Mouse (Mus musculus) lung, adult 2 months (tissue): ENCODE results near the gene Chrna4.

Experiments
- CTCF ChIP-seq: fragments of 200-500 bp; IDR thresholded peaks from 2 replicates; pipeline ENCODE4 v1.5.1; 2011; ENCODE audit warnings: mild to moderate bottlenecking, low read length, control low read depth; ENCODE audit not compliant: insufficient read depth
- POLR2A ChIP-seq: fragments of 200-500 bp; IDR thresholded peaks from 2 replicates; pipeline ENCODE4 v1.6.1; 2011; ENCODE audit warnings: low read depth, mild to moderate bottlenecking, control low read depth, low read length, borderline replicate concordance; ENCODE audit errors: extremely low read depth

DNA sequence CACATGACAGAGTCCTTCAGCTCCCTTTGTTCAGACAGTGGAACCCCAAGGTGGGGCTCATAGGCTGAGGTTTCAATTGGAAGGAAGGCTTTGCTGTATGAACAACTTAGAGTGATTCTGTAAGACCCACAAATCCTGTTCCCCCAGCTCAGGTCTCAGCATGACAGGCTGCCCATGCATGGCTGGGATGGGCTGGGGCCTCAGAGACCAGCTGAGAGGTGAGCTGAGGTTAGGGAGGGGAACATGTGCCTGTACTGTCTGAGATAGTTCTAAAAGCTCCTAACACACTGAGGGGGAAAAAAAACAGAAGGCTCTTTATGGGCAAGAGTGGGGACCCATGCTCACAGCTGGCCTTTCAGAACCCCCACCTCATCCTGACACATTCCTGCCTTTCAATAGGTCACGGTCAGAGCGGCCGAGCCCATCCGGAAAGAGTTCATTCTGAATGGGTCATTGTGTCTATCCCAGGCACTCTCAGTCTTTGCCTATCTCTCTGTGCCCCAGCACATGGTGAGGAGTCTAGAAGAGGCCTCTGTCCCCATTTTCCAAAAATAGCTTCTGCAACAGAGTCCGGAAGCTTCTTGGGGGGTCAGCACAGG is 55.8 kb downstream of the Chrna4 start:
- TF ChIP-seq CTCF = no peak
- no peak for TF ChIP-seq POLR2A
